Mouse (Mus musculus): ENCODE data around the gene Gns.
A peak's percentile ranks its signal among the peaks of the same experiment; 100 is the strongest.

The Gns gene

GRCm38 (mm10) chr10:121409717-121410116, 44.8 kb downstream of the Gns start:
- DNase-seq: peak; percentile 51 to 61

- no peak for DNase-seq
Measured at GRCm38 (mm10) chr10:121411721-121412455, 47.0 kb downstream of the Gns start.

- no peak for DNase-seq
Measured at GRCm38 (mm10) chr10:121412824-121413223, 47.9 kb downstream of the Gns start.

- no peak for DNase-seq
Measured at GRCm38 (mm10) chr10:121414127-121414526, 49.2 kb downstream of the Gns start.

- no peak for DNase-seq
Measured at GRCm38 (mm10) chr10:121418835-121419234, 53.9 kb downstream of the Gns start.

- DNase-seq: no peak
Measured at GRCm38 (mm10) chr10:121419640-121420470, 55.0 kb downstream of the Gns start.

GRCm38 (mm10) chr10:121421023-121421422, 56.1 kb downstream of the Gns start:
- DNase-seq: no peak

GRCm38 (mm10) chr10:121421657-121422290, 56.9 kb downstream of the Gns start:
- no peak for DNase-seq

- DNase-seq: no peak
Measured at GRCm38 (mm10) chr10:121422294-121422693, 57.4 kb downstream of the Gns start.

GRCm38 (mm10) chr10:121423541-121424349, 58.9 kb downstream of the Gns start:
- no peak for DNase-seq

- no peak for DNase-seq
Measured at GRCm38 (mm10) chr10:121424455-121424854, 59.6 kb downstream of the Gns start.

GRCm38 (mm10) chr10:121425079-121425478, 60.2 kb downstream of the Gns start:
- DNase-seq: no peak

- DNase-seq: no peak
Measured at GRCm38 (mm10) chr10:121425506-121426025, 60.7 kb downstream of the Gns start.

GRCm38 (mm10) chr10:121426458-121427070, 61.7 kb downstream of the Gns start:
- DNase-seq: no peak

GRCm38 (mm10) chr10:121427136-121427535, 62.2 kb downstream of the Gns start:
- no peak for DNase-seq

GRCm38 (mm10) chr10:121428011-121428711, 63.3 kb downstream of the Gns start:
- no peak for DNase-seq

GRCm38 (mm10) chr10:121429089-121429488, 64.2 kb downstream of the Gns start:
- DNase-seq: no peak

- no peak for DNase-seq
Measured at GRCm38 (mm10) chr10:121429581-121429980, 64.7 kb downstream of the Gns start.

GRCm38 (mm10) chr10:121429981-121430682, 65.2 kb downstream of the Gns start:
- DNase-seq: no peak

GRCm38 (mm10) chr10:121430764-121431540, 66.1 kb downstream of the Gns start:
- DNase-seq: no peak
